Mouse (Mus musculus): ENCODE measurements at regions not wholly inside any gene's neighbourhood (a gene's known extent, or its start where the extent isn't known, plus 50 kb on each side); places are given as distances from the start of the nearest gene placed in this dataset.

- Histone ChIP-seq H3K9me3 (replicated peaks; ENCODE audit: insufficient read depth, low read length) (no peaks in the 10 kb centered on the region), H3K27ac (ENCODE audit: control insufficient read depth, low read depth, low read length) (no peak overlapping the region), H3K36me3 (ENCODE audit: control insufficient read depth in 1 of 2, insufficient read depth in 2 of 2, low read length in 2 of 2) (no peaks in the 10 kb centered on the region), H3K4me1 (ENCODE audit: control insufficient read depth in 1 of 2, insufficient read depth in 2 of 2, low read length in 2 of 2) (no peaks in the 10 kb centered on the region), H3K4me3 (ENCODE audit: control insufficient read depth in 1 of 2, insufficient read depth in 1 of 2, low read depth in 2 of 2, low read length in 2 of 2) (no peak overlapping the region), H3K27me3 (ENCODE audit: control insufficient read depth in 1 of 2, insufficient read depth in 2 of 2, low read length in 2 of 2) (no peaks in the 10 kb centered on the region), H3K9ac (ENCODE audit: control insufficient read depth, low read depth, low read length, poor library complexity, severe bottlenecking) (no peak overlapping the region), H3K79me2 (ENCODE audit: control insufficient read depth, insufficient read depth, low read length, poor library complexity) (no peaks in the 10 kb centered on the region)
- no peak for TF ChIP-seq POLR2AphosphoS5 (IDR thresholded peaks at IDR 0.05; ENCODE audit: borderline replicate concordance, low read depth, low read length)
- no peak for TF ChIP-seq ZC3H11A (IDR thresholded peaks at IDR 0.05; ENCODE audit: low read depth, low read length)
- TF ChIP-seq TCF12 (IDR thresholded peaks at IDR 0.05; ENCODE audit: low read depth, low read length): no peak
- no peak for TF ChIP-seq ZMIZ1 (IDR thresholded peaks at IDR 0.05; ENCODE audit: low read depth, low read length)
- no peak for TF ChIP-seq MAFK (IDR thresholded peaks at IDR 0.05; ENCODE audit: borderline replicate concordance, low read depth, low read length)
- TF ChIP-seq MAX (IDR thresholded peaks at IDR 0.05; ENCODE audit: low read length): no peak
- TF ChIP-seq JUND (IDR thresholded peaks at IDR 0.05; ENCODE audit: low read depth, low read length): no peak
- DNase-seq (ENCODE audit: low read depth, low spot score): no peak
Observed at GRCm38 (mm10) chr1:63929362-63930125, 160.5 kb upstream of the 4933402D24Rik start.

DNA sequence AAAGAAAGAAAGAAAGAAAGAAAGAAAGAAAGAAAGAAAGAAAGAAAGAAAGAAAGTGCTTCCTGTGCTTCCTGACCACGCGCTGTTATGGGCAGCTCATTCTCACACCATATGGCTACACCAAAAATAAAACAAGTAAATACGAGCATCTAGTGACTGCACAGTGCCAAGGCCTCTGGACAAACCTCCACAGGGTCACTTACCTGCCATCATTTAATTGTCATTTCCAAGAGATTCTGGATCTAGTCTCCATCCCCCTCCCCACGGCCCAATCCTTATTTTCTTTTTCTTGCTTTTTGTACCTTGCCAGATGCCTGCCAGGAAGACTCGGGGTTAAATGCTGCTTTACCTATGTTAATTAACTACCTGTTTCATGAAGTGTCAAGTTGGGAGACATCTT lies 159.8 kb upstream of the 4933402D24Rik start:
- H3K4me1 ChIP-seq (ENCODE audit: control insufficient read depth in 1 of 2, insufficient read depth in 2 of 2, low read length in 2 of 2): no peaks in the 10 kb centered on the region
- H3K9ac ChIP-seq (ENCODE audit: control insufficient read depth, low read depth, low read length, poor library complexity, severe bottlenecking): no peak overlapping the region
- no peak for TF ChIP-seq CHD2 (IDR thresholded peaks at IDR 0.05; ENCODE audit: low read length)
- TF ChIP-seq TCF12 (IDR thresholded peaks at IDR 0.05; ENCODE audit: low read depth, low read length): no peak
- no peak for TF ChIP-seq CHD1 (IDR thresholded peaks at IDR 0.05; ENCODE audit: low read depth, low read length)
- no peak for TF ChIP-seq SIN3A (IDR thresholded peaks at IDR 0.05; ENCODE audit: low read length)
- no peak for TF ChIP-seq MAZ (IDR thresholded peaks at IDR 0.05; ENCODE audit: low read depth, low read length)
- no peak for TF ChIP-seq POLR2AphosphoS2 (IDR thresholded peaks at IDR 0.05; ENCODE audit: low read length)
- no peak for TF ChIP-seq MEF2A (IDR thresholded peaks at IDR 0.05; ENCODE audit: extremely low read depth, insufficient replicate concordance, low read depth, low read length, poor library complexity, severe bottlenecking)
- TF ChIP-seq ZKSCAN1 (IDR thresholded peaks at IDR 0.05; ENCODE audit: low read depth, low read length): no peak
- TF ChIP-seq USF2 (IDR thresholded peaks at IDR 0.05; ENCODE audit: borderline replicate concordance in 1 of 2, insufficient read depth in 1 of 2, low read depth in 1 of 2, low read length in 2 of 2): no peak
- no peak for TF ChIP-seq POLR2AphosphoS5 (IDR thresholded peaks at IDR 0.05; ENCODE audit: borderline replicate concordance, low read depth, low read length)
- no peak for TF ChIP-seq MAFK (IDR thresholded peaks at IDR 0.05; ENCODE audit: borderline replicate concordance, low read depth, low read length)
- TF ChIP-seq TAL1 (IDR thresholded peaks at IDR 0.05; ENCODE audit: low read length): no peak
- TF ChIP-seq HCFC1 (IDR thresholded peaks at IDR 0.05; ENCODE audit: low read depth, low read length): no peak
- no peak for TF ChIP-seq MYC (IDR thresholded peaks at IDR 0.05; ENCODE audit: low read depth, low read length)
- no peak for TF ChIP-seq MYB (IDR thresholded peaks at IDR 0.05; ENCODE audit: low read depth, low read length)
- no peak for TF ChIP-seq MAX (IDR thresholded peaks at IDR 0.05; ENCODE audit: low read length)
- no peak for TF ChIP-seq EP300 (IDR thresholded peaks at IDR 0.05; ENCODE audit: low read depth in 1 of 2, low read length in 2 of 2)
- TF ChIP-seq POLR2A (IDR thresholded peaks at IDR 0.05; ENCODE audit: control insufficient read depth in 1 of 2, insufficient read depth in 1 of 2, low read depth in 1 of 2, low read length in 2 of 2, poor library complexity in 1 of 2): no peak

More for the DNA sequence above, 159.8 kb upstream of the 4933402D24Rik start:
- no peaks in the 10 kb centered on the region for H3K36me3 ChIP-seq (ENCODE audit: control insufficient read depth in 1 of 2, insufficient read depth in 2 of 2, low read length in 2 of 2)
- DNase-seq (ENCODE audit: low read depth, low spot score): no peak
- no peak overlapping the region for H3K27ac ChIP-seq (ENCODE audit: control insufficient read depth, low read depth, low read length)
- H3K4me3 ChIP-seq (ENCODE audit: control insufficient read depth in 1 of 2, insufficient read depth in 1 of 2, low read depth in 2 of 2, low read length in 2 of 2): no peak overlapping the region
- H3K79me2 ChIP-seq (ENCODE audit: control insufficient read depth, insufficient read depth, low read length, poor library complexity): no peaks in the 10 kb centered on the region
- H3K27me3 ChIP-seq (ENCODE audit: control insufficient read depth in 1 of 2, insufficient read depth in 2 of 2, low read length in 2 of 2): no peaks in the 10 kb centered on the region
- H3K9me3 ChIP-seq (replicated peaks; ENCODE audit: insufficient read depth, low read length): no peaks in the 10 kb centered on the region
